Mouse (Mus musculus): ENCODE measurements at regions not wholly inside any gene's neighbourhood (a gene's known extent, or its start where the extent isn't known, plus 50 kb on each side); places are given as distances from the start of the nearest gene placed in this dataset.

DNA sequence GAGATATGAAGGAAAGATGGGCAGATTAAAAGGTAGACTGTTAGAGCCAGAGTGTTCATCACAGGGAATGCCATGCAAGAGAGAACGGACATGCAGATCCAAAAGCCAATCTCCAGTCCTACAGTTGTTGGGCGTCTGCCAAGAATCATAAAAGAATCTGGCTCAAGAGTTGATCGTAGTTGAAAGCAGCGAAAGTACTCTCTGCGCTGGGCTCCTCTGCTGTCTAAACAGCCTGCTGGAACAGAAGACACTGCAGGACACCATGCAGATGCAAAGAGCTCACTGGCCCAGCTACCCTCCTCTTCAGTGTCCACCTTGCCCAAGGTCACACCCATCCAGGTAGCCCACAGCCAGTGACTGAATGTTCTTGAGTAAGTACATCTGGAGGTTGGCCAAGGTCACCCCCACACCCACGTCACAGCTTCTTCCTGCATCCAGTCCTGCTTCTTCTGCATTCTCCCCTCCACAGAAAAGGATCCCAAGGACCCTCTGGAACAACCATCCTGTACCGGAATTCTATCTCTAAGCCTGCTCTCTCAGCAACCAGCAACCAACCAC, 77.1 kb upstream of the Gm10260 start:
- TF ChIP-seq POLR2A (IDR thresholded peaks at IDR 0.05; ENCODE audit: insufficient read length, low read depth) (no peak), E2F4 (IDR thresholded peaks at IDR 0.05; ENCODE audit: insufficient read depth) (no peak), CEBPB (IDR thresholded peaks at IDR 0.05; ENCODE audit: insufficient read depth, poor library complexity, severe bottlenecking) (no peak), USF1 (IDR thresholded peaks at IDR 0.05; ENCODE audit: low read depth) (no peak), MYOD1 (IDR thresholded peaks at IDR 0.05; ENCODE audit: control insufficient read depth in 1 of 3, insufficient read length in 2 of 3, low read depth in 2 of 3) (no peak), MAX (IDR thresholded peaks at IDR 0.05; ENCODE audit: low read depth) (no peak), TCF12 (IDR thresholded peaks at IDR 0.05; ENCODE audit: insufficient read depth, poor library complexity, severe bottlenecking) (no peak)

All from myocyte (in vitro differentiated cells).